ENCODE assay signal across 7 mouse cellular contexts in genomic region chr1:45430520-45430919, GRCm38 (mm10).
DNase-seq lines count a peak whose midpoint lies in the region; ATAC-seq lines count a peak whose summit lies in the region.

No protein-coding gene starts in this region.

- DNase-seq in urinary bladder, postnatal 14 days (ENCODE audit: low spot score): peak; percentile 58
- DNase-seq in urinary bladder, adult 2 months (ENCODE audit: low spot score): no peak
- DNase-seq in fibroblast of lung, adult 2 months (ENCODE audit: low read depth): peak; percentile 66
- peak; percentile 50 to 53 for DNase-seq in kidney, postnatal 25 days
- no peak for DNase-seq in thymus, postnatal 25 days
- no peak for DNase-seq in layer of hippocampus, adult 9-11 months

- ATAC-seq in activated CD4-positive, CD25-positive, alpha-beta regulatory T cell, adult 4 months: no peak

Comparison
In these comparisons a context has a peak if more than half of its experiments do, and no peak if none do; other contexts are left out.
1. DNase-seq: peak in urinary bladder, postnatal 14 days (single experiment), fibroblast of lung, adult 2 months (single experiment) and kidney, postnatal 25 days (2 of 2); none in urinary bladder, adult 2 months (single experiment), thymus, postnatal 25 days (single experiment) and layer of hippocampus, adult 9-11 months (single experiment).